Mouse (Mus musculus) spleen, postnatal 10 days (tissue): ENCODE measurements around the gene Pitx1.

ENCODE experiments used
- DNase-seq, 2 experiments: peaks; one replicate each; pipeline ENCODE4 v3.0.0; 2021 to 2022; ENCODE audit warnings: low spot score in 2 of 2

Pitx1 gene

DNA sequence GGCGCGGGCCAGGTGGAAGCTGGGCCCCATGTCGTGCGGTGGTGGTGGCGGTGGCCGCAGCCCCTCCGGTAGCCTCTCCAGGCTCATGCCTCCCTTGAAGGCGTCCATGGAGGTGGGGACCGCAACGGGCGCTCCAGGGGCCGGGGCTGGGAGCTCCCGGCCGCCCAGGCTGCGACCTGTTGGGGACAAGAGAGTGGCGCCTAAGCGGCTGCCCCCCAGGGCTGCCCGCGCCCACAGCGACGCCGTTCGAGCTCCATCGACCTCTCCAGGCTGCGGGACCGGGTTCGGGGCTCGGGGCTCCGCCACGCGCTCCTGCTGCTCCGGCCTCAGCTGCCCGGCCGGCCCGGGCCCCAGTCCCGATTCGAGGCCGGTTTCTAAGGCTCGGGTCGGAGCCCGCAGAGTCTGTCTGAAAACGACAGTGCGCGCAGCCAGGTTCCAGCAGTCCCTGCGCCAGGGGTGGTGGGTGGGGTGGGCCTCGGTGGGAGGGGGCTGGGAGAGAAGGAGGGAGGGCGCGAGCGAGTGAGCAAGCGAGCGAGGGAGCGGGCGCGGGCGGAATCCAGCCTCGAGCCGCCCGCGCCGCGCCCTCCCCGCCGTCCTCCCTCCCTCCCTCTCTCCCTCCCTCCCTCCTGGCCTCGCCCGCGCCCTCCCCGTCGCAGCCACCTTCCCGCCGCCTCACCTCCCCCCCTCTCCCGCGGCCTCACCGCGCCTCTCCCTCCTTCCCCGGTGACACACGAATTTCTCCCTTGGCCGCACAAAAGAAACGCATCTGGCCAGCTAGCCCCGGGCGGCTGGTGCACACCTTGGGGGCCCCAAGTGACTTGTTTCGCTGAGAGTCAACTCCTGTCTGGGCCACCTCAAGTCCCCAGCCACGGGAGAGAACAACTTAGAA, 4.9 kb downstream of the Pitx1 start:
- no peak for DNase-seq

DNA sequence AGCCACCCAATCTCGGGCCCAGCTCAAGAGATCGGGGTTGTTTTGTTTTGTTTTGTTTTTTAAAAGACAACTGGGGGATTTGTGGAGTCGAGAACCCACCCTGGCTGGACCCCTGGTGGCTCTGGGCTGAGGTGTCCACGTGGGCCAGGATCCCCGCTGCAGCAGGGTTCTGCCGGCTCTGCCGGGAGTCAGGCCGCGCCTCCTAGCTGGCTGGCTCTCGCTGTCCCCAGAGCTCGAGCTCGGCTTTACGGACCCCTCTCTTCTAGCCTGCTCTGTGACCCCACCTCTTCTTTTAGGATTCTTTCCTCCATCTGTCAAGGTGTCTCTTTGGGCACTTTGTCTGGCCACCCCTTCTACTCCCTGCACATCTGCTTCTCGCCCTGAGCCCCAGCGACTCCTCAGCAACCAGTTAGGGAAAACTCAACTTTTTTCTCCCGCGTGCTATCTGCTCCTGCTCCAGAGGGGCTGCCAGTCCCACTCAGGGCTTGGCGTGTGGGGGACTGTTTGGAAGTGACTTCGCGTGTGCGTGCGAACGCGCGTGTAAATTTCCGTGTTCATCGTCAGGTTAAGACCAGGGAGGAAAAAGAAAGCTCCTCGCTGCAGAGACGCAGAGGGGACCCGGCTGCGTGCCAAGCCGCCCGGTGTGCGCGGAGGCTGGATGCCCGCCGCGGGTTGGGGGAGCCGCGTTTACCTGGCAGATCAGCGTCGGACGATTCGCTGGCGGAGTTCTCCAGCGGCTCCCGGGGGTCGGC, 5.7 kb downstream of the Pitx1 start:
- no peak for DNase-seq

DNA sequence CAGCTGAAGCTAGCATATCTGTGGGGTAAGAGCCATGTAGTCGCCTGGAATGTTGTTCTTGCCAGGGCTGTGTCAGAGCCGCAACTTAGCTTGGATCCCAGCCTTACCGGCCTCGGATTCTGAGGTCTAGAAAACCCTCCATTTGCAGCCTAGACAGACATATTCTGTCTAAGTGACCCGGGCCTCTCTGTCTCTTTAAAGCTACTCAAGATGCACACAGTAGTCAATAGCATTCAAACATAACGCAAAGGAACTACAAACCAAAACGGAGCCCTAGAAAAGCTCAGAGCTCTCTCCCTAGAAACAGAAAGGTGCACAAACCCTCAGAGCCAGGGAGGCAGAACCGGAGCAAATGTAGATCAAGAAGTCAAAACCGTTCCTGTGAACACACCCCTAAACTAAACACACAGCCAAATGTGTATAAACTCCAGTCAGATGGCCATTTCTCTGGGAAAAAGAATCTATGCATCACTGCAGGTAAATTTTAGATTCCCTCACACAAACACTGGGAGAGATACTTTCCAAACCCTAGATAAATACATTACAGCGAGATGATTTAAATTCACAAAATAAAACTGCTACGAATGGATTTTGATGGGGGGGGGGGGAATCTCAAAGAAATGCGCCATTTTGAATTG, 6.9 kb downstream of the Pitx1 start:
- DNase-seq, result no peak

- no peak for DNase-seq
These were observed 7.6 kb downstream of the Pitx1 start for GRCm38 (mm10) chr13:55828141-55829017.

DNA sequence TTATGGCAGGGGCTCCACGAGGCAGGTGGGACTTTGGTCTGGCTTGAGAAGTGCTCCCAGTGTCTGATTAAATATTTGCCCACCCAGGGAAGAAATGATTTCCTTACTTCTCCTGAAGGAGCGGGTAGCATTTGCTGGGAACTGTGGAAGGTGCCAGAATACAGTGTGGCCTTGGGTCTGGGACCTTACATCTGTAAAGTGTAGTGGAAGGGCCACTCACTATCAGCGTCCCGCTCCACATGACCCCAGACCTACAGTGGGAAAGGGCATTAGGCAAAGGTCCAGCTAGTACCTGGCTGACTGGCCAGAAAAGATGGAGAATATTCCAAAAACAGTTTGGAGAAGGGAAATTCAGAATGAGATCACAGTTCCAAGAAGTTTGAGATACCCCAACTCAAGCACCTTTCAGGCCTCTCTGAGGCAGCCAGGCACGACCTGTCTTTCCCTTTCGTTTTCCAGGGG, 8.3 kb downstream of the Pitx1 start:
- no peak for DNase-seq

GRCm38 (mm10) chr13:55826796-55827678, 9.0 kb downstream of the Pitx1 start:
- no peak for DNase-seq

DNA sequence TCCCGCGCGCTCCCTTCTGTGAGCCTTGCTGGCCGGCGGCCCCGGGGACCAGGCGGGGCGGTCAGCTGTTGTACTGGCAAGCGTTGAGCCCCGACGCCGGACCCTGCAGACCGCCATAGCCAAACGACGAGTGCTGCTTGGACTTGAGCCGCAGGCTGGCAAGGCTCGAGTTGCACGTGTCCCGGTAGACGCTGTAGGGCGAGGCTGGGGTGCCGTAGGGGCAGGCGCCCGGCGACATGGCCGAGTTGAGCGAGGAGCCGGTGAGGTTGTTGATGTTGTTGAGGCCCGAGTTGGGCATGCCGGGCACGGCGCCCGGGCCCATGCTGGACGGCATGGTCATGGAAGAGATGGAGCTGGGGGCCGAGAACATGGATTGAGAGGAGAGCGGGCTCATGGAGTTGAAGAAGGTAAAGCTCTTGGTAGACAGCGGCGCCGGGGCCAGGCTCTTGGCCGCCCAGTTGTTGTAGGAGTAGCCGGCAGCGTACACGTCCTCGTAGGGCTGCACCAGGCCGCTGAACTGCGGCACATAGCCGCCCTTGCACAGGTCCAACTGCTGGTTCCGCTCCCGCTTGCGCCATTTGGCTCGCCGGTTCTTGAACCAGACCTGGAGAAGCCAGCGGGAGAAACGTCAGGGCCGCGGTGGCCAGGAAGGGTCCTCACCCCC, 9.9 kb downstream of the Pitx1 start:
- DNase-seq, result no peak

- no peak for DNase-seq
These were observed 10.7 kb downstream of the Pitx1 start for GRCm38 (mm10) chr13:55825245-55825681.

DNA sequence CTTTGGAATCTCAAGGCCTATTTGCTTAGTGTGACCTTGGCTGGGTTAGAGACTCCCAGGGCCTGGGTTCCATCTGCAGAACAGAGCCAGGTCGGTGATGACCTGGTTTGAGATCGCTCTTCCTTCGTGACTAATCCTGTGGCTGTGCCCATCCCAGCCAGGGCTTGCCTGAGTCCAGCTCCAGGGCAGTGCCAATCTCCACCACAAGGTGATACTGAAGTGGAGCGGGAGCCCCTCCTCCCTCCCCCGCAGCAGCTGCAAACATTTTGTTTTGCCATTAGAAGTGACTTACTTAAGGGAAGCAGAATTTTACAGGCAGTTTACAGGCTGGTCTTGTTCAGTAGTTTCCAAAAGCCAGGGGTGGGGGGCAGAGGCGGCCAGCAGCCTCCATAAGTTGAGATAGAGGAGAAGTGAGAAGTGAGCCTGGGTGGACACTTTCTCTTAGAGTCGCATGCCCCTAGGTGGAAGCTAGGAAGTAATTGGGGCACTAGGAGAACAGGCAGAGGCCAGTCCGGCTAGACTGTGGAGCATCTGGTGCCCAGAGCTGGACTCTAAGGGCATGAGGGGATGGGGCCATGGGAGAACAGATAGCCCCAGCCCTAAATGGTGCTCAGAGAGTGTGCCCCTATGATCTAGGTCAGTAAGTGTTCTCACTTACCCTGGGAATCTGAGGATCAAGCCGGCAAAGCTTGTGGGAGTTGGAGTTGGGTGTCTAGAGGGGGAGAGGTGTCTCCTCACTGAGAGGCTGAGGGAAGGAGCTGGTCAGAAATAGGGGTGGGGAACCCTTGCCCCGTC, 11.6 kb downstream of the Pitx1 start:
- DNase-seq, result no peak

DNA sequence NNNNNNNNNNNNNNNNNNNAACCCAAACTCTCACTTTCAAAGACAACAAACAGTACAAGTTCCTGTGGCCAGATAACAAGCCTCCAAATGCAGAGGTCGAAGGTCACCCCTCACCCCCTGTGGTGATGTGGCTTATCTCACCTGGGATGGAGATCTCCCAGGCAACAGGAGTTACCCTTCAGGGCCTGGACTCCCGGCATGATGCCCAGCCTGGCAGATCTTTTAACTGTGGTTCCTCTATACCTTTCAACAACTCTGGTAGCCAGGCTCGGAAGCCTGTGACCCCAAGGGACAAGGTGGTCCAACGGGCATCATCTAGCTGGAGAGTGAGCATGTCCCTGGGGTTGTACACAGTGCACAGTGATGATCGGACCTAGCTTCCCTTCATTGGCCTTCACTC, 13.5 kb downstream of the Pitx1 start:
- no peak for DNase-seq

- DNase-seq, result no peak
These were observed 21.2 kb downstream of the Pitx1 start for GRCm38 (mm10) chr13:55814834-55815233.

- no peak for DNase-seq
These were observed 22.4 kb downstream of the Pitx1 start for GRCm38 (mm10) chr13:55813490-55814016.

- no peak for DNase-seq
These were observed 25.0 kb downstream of the Pitx1 start for GRCm38 (mm10) chr13:55810947-55811346.

- no peak for DNase-seq
These were observed 26.3 kb downstream of the Pitx1 start for GRCm38 (mm10) chr13:55809707-55810106.

DNA sequence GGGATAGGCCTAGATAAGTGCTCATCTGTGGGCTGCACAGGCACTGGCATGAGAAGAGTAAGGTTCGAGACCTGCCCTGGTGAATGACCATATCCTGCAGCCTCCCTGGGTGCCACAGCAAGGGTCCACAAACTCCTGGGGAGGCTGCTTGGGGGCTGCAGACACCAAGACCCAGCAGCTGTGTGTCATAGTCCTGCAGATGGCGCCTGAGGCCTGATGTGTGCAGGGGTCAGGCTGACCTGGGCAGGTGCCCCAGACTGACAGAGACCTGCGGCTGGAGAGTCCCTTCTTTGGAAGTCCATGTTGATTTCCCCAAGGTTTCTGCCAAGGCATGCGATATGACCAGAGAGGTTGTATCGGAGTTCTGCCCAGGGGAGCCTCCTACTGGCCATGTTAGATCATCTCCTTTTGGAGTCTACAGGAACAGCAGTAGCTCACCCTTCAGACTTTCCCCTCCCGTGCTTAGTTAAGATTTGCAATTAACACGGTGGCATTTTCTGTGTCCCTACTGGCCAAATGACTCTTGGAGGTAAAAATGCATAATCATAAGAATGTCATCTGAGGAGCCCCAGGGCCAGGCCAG, 26.9 kb downstream of the Pitx1 start:
- no peak for DNase-seq

DNA sequence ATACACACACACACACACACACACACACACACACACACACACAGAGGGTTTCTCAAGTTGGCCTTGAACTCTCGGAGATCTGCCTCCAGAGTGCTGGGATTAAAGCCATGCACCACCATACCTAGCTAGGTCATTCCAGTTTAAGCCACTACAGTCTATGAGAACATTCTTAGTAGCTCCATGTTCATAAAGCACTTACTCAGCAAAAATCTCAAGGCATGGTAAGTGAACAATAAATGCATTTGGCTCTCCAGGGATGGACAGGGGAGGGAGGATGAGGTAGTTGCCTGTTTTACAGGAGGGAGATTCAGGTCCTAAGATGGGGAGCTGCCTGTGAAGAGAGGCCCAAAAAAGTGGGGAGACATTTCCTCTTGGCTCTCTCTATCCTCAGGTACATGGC, 32.0 kb downstream of the Pitx1 start:
- no peak for DNase-seq

DNA sequence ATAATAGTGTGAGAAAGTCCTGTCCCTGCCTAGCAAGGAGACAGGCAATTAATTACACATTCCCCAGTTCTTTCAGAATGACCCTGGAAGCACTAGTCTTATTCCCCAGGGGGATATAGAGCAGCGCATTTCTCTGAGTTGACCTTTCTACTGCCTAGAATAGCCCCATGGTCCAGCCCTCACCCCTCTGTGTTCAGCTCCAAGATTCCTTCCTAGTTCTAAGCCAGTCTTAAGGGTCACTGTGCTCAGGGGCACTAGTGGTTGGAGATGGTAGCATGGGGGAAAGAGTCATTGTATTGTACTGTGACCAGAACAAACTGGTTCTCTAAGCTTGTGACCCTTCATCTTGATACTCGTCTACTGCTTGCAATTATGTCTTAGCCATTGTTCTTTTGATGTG, 34.7 kb downstream of the Pitx1 start:
- DNase-seq, result no peak

DNA sequence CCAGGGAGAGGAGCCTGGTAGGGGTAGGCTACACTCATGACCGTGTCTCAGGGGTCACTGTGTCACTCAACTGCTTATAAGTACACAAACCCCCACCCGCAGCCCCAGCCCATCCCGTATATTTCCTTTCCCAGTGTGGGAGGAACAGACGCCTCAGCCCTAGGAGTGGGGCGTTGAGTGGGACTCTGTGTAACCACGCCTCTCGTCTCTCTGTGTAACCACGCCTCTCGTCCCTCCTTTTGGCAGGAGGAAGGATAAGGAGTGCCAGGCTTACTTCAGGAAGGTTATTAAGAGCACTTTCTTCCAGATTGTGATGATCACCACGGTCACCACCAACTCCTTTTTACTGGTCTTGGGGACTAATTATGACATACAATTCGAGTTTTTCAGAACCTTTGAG, 49.9 kb downstream of the Pitx1 start:
- no peak for DNase-seq
